Mouse (Mus musculus) frontal cortex, adult (tissue): ENCODE measurements around the gene Rnf216.
A peak's percentile ranks its signal among the peaks of the same experiment; 100 is the strongest.

Experiments
- ATAC-seq: cut with Nextera tagmentation; 2 replicates; pipeline ENCODE4 v1.9.2; 2017; ENCODE audit warnings: mild to moderate bottlenecking, moderate library complexity, mixed read lengths; ENCODE audit not compliant: low TSS enrichment

Gene Rnf216

GRCm38 (mm10) chr5:143053132-143053972 lies 59.4 kb downstream of the Rnf216 start:
- ATAC-seq: peak; percentile 91

- no peak for ATAC-seq
Observed at GRCm38 (mm10) chr5:143052677-143053076, 60.1 kb downstream of the Rnf216 start.

- no peak for ATAC-seq
Observed at GRCm38 (mm10) chr5:143051851-143052250, 60.9 kb downstream of the Rnf216 start.

- ATAC-seq: no peak
Observed at GRCm38 (mm10) chr5:143050273-143050672, 62.5 kb downstream of the Rnf216 start.

GRCm38 (mm10) chr5:143049746-143050145 lies 63.0 kb downstream of the Rnf216 start:
- ATAC-seq: no peak

- ATAC-seq: no peak
Observed at GRCm38 (mm10) chr5:143049013-143049385, 63.8 kb downstream of the Rnf216 start.

GRCm38 (mm10) chr5:143048232-143049012 lies 64.4 kb downstream of the Rnf216 start:
- ATAC-seq: peak; percentile 20; the same call in 1 of the 2 replicates

- no peak for ATAC-seq
Observed at GRCm38 (mm10) chr5:143047586-143047985, 65.2 kb downstream of the Rnf216 start.

GRCm38 (mm10) chr5:143043902-143044301 lies 68.9 kb downstream of the Rnf216 start:
- ATAC-seq: no peak

GRCm38 (mm10) chr5:143043285-143043684 lies 69.5 kb downstream of the Rnf216 start:
- no peak for ATAC-seq

- ATAC-seq: no peak
Observed at GRCm38 (mm10) chr5:143038794-143039193, 74.0 kb downstream of the Rnf216 start.

GRCm38 (mm10) chr5:143037201-143037600 lies 75.6 kb downstream of the Rnf216 start:
- ATAC-seq: peak; percentile 81

- no peak for ATAC-seq
Observed at GRCm38 (mm10) chr5:143036052-143036451, 76.7 kb downstream of the Rnf216 start.

- no peak for ATAC-seq
Observed at GRCm38 (mm10) chr5:143035271-143035670, 77.5 kb downstream of the Rnf216 start.

GRCm38 (mm10) chr5:143034108-143034507 lies 78.7 kb downstream of the Rnf216 start:
- ATAC-seq: no peak

GRCm38 (mm10) chr5:143033277-143033676 lies 79.5 kb downstream of the Rnf216 start:
- no peak for ATAC-seq

GRCm38 (mm10) chr5:143032639-143033146 lies 80.1 kb downstream of the Rnf216 start:
- no peak for ATAC-seq

- no peak for ATAC-seq
Observed at GRCm38 (mm10) chr5:143031681-143032080, 81.1 kb downstream of the Rnf216 start.

GRCm38 (mm10) chr5:143031193-143031592 lies 81.6 kb downstream of the Rnf216 start:
- ATAC-seq: no peak

- no peak for ATAC-seq
Observed at GRCm38 (mm10) chr5:143023887-143024286, 88.9 kb downstream of the Rnf216 start.

GRCm38 (mm10) chr5:143022956-143023355 lies 89.8 kb downstream of the Rnf216 start:
- no peak for ATAC-seq

- ATAC-seq: no peak
Observed at GRCm38 (mm10) chr5:143017401-143017800, 95.4 kb downstream of the Rnf216 start.

GRCm38 (mm10) chr5:143009383-143009782 lies 103.4 kb downstream of the Rnf216 start:
- no peak for ATAC-seq
